Mouse (Mus musculus): ENCODE measurements around the gene Armcx1.
"Not testable (repeated sequence)": the region's sequence is repeated elsewhere in the genome, so short reads cannot be mapped to it uniquely, and the experiment has no call there.

Gene Armcx1

DNA sequence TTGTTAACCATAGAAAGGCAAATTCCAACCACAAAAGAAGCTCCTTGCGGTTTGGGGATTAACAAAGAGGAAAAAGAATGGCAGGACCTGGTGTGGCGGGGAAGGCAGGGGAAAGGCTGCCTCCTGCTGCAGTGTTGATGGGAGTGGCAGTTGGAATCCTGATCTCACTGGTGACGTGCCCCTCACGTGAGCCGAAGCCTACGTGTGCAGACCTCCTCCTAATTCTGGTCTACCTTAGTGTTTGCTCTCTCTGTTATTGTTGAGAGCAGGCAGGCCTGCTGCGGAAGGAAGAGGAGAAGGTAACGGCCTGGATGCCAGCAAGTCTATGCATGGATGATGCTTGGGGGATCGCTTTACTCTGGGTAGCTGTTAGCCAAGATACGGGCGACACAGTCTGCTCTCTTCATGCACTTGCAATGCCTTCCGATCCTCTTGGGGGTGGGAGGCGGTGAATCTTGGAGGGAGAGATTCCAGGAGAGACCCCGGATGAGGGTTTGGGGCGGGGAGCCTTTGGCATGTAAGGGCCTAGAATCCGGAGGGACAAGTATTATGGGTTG is at the start of gene Armcx1:
Gene Armcx1 (plus strand): TSS at position 212 of the 557 bp plus-strand sequence.
- peak; percentile 34 to 40 for DNase-seq (ENCODE audit: low spot score in 2 of 2)

GRCm38 (mm10) chrX:134675022-134675421 is 42.7 kb upstream of the Armcx1 start:
- no peak for DNase-seq (ENCODE audit: low spot score in 2 of 2)

DNA sequence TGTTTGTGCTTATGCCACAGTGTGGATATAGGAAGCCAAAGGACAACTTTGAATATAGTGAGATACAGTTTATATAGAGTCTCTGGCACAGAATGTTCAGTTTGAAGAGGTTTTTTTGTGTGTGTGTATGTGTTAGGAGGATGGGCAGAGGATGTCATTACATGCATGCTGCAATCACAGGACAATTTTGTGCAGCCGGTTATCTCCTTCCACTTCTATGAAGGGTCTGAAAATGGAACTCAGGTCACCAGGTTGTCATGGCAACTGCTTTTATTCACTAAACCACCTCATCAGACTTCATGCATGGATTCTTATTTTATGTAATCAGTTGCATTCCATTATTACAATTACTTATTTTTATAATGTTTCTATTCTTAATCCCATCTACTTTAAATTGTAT is 41.8 kb upstream of the Armcx1 start:
- no peak for DNase-seq (ENCODE audit: low spot score in 2 of 2)

DNA sequence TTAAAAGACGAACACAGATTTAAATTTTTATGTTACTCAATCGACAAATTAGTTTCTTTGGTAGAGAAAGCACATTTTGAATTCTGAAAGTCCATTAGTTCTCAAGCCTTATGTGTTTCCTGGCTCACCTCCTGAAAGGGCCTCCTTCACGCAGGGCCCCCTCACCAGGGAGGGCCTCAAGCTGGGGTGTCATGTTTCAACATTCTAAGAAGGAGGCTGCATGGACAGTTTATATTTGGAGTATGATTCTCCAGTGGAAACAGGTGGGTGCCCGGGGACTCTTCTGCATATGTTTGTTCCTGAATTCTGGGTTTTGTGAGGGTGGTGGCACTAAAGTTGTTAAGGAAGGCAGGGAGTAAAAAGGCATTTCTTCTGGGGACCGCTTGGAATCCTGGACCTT is 32.8 kb upstream of the Armcx1 start:
- DNase-seq (ENCODE audit: low spot score in 2 of 2) = no peak

GRCm38 (mm10) chrX:134686267-134686666 is 31.5 kb upstream of the Armcx1 start, which contains the start of gene Armcx4:
Gene Armcx4 (plus strand): TSS chrX:134686519.
- peak; percentile 27 to 46 for DNase-seq (ENCODE audit: low spot score in 2 of 2)

DNA sequence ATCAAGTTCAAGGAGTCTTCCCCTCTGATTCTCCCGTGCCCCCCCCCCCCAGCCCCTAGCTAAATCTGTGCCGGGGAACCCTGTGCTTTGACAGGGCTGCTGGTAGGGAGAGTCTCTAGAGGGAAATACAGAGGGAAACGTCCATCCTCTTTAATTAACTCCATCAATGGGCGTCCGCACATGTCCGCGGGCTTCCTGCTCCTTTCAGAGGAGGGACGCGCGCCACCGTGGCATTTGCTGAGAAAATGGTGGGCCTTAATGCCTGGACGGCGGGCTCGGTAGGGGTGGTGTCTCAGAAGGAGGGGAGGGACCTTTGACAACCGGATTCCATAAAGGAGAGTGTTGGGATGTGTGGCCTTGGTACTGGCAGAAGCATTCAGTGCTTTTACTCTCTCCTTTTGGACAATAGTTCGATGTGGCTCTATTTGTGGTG is 31.0 kb upstream of the Armcx1 start:
- no peak for DNase-seq (ENCODE audit: low spot score in 2 of 2)

GRCm38 (mm10) chrX:134689676-134690075 is 28.1 kb upstream of the Armcx1 start:
- no peak for DNase-seq (ENCODE audit: low spot score in 2 of 2)

DNA sequence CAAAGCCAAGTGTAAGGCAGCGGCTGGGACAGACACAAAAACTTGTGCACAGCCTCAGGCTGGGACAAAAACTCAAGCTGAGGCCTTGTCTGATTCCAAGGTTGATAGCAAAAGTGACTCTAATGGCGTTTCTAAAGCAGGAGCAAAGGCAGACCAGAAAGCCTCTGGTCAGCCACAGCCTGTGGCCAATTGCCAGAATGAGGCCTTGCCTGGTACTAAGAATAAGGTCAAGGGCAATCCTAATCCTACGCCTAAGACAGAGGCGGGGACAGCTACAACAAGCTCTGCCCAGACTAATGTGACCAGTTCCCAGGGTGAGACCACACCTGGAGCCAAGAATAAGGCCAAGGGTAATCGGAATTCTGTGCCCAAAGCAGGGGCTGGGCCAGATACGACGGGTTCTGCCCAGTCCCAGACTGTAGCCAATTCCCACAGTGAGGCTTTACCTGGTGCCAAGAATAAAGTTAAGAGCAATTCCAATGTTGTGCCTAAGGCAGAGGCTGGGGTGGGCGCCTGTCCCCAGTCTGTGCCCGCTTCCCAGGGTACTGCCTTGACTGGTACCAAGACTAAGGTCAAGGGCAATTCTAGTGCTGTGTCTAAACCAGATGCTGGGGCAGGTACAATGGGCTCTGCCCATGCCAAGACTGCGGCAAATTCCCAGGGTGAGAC is 26.8 kb upstream of the Armcx1 start:
- DNase-seq (ENCODE audit: low spot score in 2 of 2) = no peak

DNA sequence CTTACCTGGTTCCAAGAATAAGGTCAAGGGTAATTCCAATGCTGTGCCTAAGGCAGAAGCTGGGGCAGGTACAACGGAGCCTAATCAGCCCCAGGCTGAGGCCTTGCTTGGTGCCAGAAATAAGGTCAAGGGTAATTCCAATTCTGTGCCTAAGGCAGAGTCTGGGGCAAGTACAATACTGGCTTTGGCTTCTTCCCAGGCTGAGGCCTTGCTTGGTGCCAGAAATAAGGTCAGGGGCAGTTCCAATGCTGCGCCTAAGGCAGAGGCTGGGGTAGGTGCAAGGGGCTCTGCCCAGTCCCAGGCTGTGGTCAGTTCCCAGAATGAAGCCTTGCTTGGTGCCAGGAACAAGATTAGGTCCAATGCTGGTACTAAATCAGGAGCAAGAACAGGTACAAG is 26.2 kb upstream of the Armcx1 start:
- DNase-seq (ENCODE audit: low spot score in 2 of 2) = no peak

GRCm38 (mm10) chrX:134716863-134717262 is 900 bp upstream of the Armcx1 start:
- no peak for DNase-seq (ENCODE audit: low spot score in 2 of 2)

DNA sequence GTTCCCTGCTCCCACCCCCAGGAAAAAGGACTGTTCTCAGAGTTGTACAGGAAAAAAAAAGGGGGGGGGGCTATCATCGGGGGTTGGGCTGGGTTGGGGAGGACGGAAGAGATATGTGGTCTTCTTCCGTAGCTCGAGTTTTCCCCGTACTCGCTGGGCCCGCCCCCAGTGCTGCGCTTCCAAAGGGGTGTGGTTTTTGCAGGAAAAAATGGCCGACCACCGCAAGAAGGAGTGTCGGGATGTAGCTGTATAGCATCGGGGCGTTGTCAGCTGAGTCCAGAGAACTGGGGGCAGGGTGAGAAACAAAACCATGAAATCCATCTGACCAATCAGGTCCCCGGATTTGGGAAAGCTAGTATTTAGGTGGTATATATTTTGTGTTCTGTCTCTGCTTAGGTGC is 761 bp downstream of the Armcx1 start:
- peak; percentile 14 to 41 for DNase-seq (ENCODE audit: low spot score in 2 of 2)

- DNase-seq (ENCODE audit: low spot score in 2 of 2) = not testable (repeated sequence)
Measured at GRCm38 (mm10) chrX:134723762-134724161, 6.0 kb downstream of the Armcx1 start.

- no peak for DNase-seq (ENCODE audit: low spot score in 2 of 2)
Measured at GRCm38 (mm10) chrX:134729778-134730177, 12.0 kb downstream of the Armcx1 start.

DNA sequence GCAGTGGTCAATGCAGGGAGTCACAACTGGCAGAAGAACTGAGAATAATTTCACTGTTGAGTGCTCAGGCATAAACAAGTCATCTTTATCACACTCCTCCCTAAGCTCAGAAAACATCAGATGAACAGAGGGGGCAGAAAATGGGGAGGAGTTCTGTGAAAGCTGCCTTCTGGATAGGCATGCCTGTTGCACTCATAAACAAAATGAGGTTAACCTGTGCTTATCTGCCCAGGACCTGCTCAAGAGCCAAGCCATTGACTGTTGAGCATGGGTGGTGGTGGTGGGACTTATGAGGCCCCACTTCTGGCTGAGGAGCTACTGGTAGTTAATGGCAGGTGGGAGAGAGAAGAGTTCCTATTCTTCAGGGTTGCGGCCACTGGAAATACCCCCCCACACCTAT is 20.0 kb downstream of the Armcx1 start:
- no peak for DNase-seq (ENCODE audit: low spot score in 2 of 2)

GRCm38 (mm10) chrX:134739160-134739559 is 21.4 kb downstream of the Armcx1 start:
- DNase-seq (ENCODE audit: low spot score in 2 of 2) = no peak

DNA sequence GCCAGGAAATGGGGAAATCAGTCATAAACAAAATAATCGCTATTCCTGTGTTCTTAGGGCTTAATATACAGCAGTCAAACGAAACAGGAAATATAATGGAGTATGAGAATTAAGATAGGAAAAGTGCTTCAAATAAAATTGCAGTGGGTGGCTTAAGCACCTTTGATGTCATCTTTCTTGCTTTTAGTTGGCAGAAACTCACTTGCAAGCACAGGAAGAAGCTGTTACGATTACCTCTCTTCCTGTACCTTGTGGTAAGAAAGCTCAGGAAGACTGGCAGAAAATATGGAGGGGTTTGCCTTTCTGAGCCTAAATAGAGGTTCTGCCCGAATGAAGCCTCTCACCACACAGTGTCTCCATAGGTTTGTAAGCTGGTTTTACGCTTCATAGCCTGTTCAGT is 24.1 kb downstream of the Armcx1 start:
- no peak for DNase-seq (ENCODE audit: low spot score in 2 of 2)

DNA sequence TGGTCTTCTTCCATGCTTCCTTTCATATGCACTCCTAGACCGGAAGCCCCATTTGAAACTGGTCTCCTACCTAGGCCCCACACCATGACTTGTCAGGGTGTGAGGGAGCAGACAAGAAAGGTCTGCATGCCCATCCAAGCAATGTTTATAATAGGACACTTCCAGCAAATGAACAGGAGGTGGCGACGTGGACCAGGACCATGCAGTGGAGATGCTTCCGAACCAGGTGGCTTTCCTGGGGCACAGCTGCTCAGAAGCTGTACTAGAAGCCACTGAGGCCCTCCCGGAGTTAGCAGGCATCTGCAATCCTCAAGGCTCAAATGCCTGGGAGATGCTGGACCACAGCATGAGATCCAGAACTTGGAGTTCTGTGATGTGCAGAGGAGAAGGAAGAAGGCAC is 28.7 kb downstream of the Armcx1 start:
- peak in 1 of 2 experiments; percentile 21 for DNase-seq (ENCODE audit: low spot score in 2 of 2)

- DNase-seq (ENCODE audit: low spot score in 2 of 2) = peak in 1 of 2 experiments; percentile 24
Measured at GRCm38 (mm10) chrX:134750764-134751592, 33.2 kb downstream of the Armcx1 start, which contains the start of gene Armcx6. Gene Armcx6 (minus strand): TSS chrX:134751417.

DNA sequence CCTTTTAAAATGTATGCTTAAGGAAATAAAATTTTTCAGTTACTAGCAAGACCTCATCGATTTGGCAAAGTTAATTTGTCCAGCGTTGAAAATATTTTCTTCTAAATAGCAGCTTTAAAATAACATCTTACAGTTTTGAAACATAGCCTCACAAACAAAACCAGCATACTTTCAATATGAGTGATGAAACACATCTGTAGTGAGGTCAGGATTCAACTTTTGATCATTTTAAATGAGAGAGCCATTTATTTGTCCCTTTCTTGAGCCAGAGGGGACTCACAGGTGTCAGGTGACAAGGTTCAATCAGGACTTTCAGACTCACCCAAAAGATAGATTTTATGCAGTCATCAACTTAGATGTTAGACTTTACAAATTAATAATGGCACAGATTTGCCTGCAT is 34.1 kb downstream of the Armcx1 start:
- no peak for DNase-seq (ENCODE audit: low spot score in 2 of 2)

GRCm38 (mm10) chrX:134752584-134752983 is 34.8 kb downstream of the Armcx1 start:
- DNase-seq (ENCODE audit: low spot score in 2 of 2) = no peak

- DNase-seq (ENCODE audit: low spot score in 2 of 2) = peak in 1 of 2 experiments; percentile 17
Measured at GRCm38 (mm10) chrX:134756434-134757292, 38.9 kb downstream of the Armcx1 start, which contains the start of gene Armcx3. Gene Armcx3 (plus strand): TSS chrX:134756595.
